ENCODE assay signal across 8 mouse cellular contexts in the genomic region with DNA sequence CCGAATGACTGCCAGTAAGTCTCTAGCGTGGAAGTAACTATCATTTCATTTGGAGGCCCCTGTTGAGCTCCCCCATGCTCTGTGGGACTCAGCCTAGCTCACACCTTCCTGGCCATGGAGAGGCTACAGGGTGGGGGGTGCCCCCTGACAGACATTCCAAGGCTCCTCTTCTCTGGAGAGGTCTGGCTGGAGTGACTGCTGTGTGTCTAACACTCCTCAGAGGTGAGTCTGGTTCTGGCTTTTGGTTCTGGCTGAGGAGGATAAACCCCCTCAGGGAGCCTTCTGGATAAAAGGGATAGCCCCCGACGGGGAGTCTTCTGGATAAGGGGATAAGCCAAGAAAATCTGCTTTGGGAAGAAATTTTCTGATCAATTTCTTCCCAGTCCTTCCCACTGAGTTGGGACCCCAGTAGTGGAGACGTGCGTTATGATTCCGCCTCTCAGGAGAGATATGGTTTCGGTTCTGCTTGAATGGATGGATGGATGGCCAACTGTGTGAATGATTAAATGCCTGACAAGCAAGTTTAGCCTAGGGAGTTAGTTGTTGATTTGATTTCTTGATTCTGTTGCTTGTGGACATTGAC. TPM values are rescaled to one million over a fixed set of nuclear protein-coding genes. Genes with fewer than 3 reads are reported as not detected.
DNase-seq lines count a peak whose midpoint lies in the region; ATAC-seq lines count a peak whose summit lies in the region.

No protein-coding gene starts in this region.

- H3K36me3 ChIP-seq in heart, embryonic 15.5 days: no peaks in the 10 kb centered on the region
- no peaks in the 10 kb centered on the region for H3K36me3 ChIP-seq in embryonic facial prominence, embryonic 10.5 days (replicated peaks)
- no peaks in the 10 kb centered on the region for H3K36me3 ChIP-seq in hindbrain, embryonic 16.5 days (ENCODE audit: control insufficient read depth, insufficient read depth, low read length)
- H3K36me3 ChIP-seq in midbrain, embryonic 12.5 days: no peaks in the 10 kb centered on the region

- WGBS in heart, embryonic 15.5 days: 25% methylated on average over 8 of the region's 8 CpGs
- WGBS in embryonic facial prominence, embryonic 10.5 days: 34% methylated on average over 8 of the region's 8 CpGs
- 26% methylated on average over 8 of the region's 8 CpGs for WGBS in hindbrain, embryonic 16.5 days
- 30% methylated on average over 8 of the region's 8 CpGs for WGBS in midbrain, embryonic 12.5 days

- ATAC-seq in heart, embryonic 15.5 days (replicated peaks; ENCODE audit: insufficient number of reproducible peaks, insufficient read depth, low FRiP score, low read depth): peak; percentile 14; the same call in 1 of the 2 replicates
- peak; percentile 54 for ATAC-seq in hindbrain, embryonic 16.5 days
- no peak for ATAC-seq in midbrain, embryonic 12.5 days (ENCODE audit: low FRiP score, low read depth)
- ATAC-seq in cerebellum, adult (ENCODE audit: insufficient number of reproducible peaks, low FRiP score, low TSS enrichment): no peak; the same call in 1 of the 2 replicates

- H3K9ac ChIP-seq in heart, embryonic 15.5 days: no peak overlapping the region
- no peak overlapping the region for H3K9ac ChIP-seq in hindbrain, embryonic 16.5 days (ENCODE audit: low read depth, low read length)
- H3K9ac ChIP-seq in midbrain, embryonic 12.5 days (replicated peaks): peak overlapping the region; percentile 72; the same call in 1 of the 2 replicates

- no peak for DNase-seq in heart, postnatal 14 days
- no peak for DNase-seq in embryonic facial prominence, embryonic 10.5 days (ENCODE audit: low spot score)
- DNase-seq in adrenal gland, postnatal 25 days: no peak
- no peak for DNase-seq in frontal cortex, postnatal 25 days (ENCODE audit: low spot score in 2 of 2)

- H3K4me1 ChIP-seq in heart, embryonic 15.5 days (replicated peaks): peaks cover 6% of the 10 kb centered on the region
- H3K4me1 ChIP-seq in embryonic facial prominence, embryonic 10.5 days: peaks cover 18% of the 10 kb centered on the region
- peaks cover 4% of the 10 kb centered on the region; the same call in 1 of the 2 replicates for H3K4me1 ChIP-seq in hindbrain, embryonic 16.5 days (ENCODE audit: control insufficient read depth, insufficient read depth, low read depth, low read length)
- peaks cover 6% of the 10 kb centered on the region for H3K4me1 ChIP-seq in midbrain, embryonic 12.5 days

- intact Hi-C loops in heart, postnatal 14 days (cut with DNase I): loop anchor here (5.0 kb wide), 3 partner anchors 34 to 384 kb away; no protein-coding TSS in a partner anchor

- no peaks in the 10 kb centered on the region for H3K27me3 ChIP-seq in heart, embryonic 15.5 days
- H3K27me3 ChIP-seq in embryonic facial prominence, embryonic 10.5 days (replicated peaks; ENCODE audit: low read depth, poor library complexity, severe bottlenecking): no peaks in the 10 kb centered on the region; the same call in 1 of the 2 replicates
- no peaks in the 10 kb centered on the region for H3K27me3 ChIP-seq in hindbrain, embryonic 16.5 days (replicated peaks; ENCODE audit: control insufficient read depth, insufficient read depth, low read length)
- H3K27me3 ChIP-seq in midbrain, embryonic 12.5 days: no peaks in the 10 kb centered on the region

- peak overlapping the region; percentile 69 for H3K4me3 ChIP-seq in heart, embryonic 15.5 days
- H3K4me3 ChIP-seq in embryonic facial prominence, embryonic 10.5 days: peak overlapping the region; percentile 60
- peak overlapping the region; percentile 55 for H3K4me3 ChIP-seq in hindbrain, embryonic 16.5 days (ENCODE audit: low read length)
- peak overlapping the region; percentile 50 for H3K4me3 ChIP-seq in midbrain, embryonic 12.5 days

- H3K27ac ChIP-seq in heart, embryonic 15.5 days: no peak overlapping the region
- H3K27ac ChIP-seq in embryonic facial prominence, embryonic 10.5 days (replicated peaks): peak overlapping the region; percentile 93
- no peak overlapping the region for H3K27ac ChIP-seq in hindbrain, embryonic 16.5 days (ENCODE audit: low read depth, low read length)
- H3K27ac ChIP-seq in midbrain, embryonic 12.5 days (replicated peaks): no peak overlapping the region

- H3K9me3 ChIP-seq in heart, embryonic 15.5 days (replicated peaks): no peaks in the 10 kb centered on the region
- H3K9me3 ChIP-seq in embryonic facial prominence, embryonic 10.5 days: no peaks in the 10 kb centered on the region
- H3K9me3 ChIP-seq in hindbrain, embryonic 16.5 days (ENCODE audit: control insufficient read depth, low read length): no peaks in the 10 kb centered on the region
- H3K9me3 ChIP-seq in midbrain, embryonic 12.5 days: no peaks in the 10 kb centered on the region

- peak overlapping the region; percentile 76 for H3K4me2 ChIP-seq in heart, embryonic 15.5 days
- no peak overlapping the region; the same call in 1 of the 2 replicates for H3K4me2 ChIP-seq in hindbrain, embryonic 16.5 days (ENCODE audit: low read length)
- H3K4me2 ChIP-seq in midbrain, embryonic 12.5 days (replicated peaks): peak overlapping the region; percentile 73

RNA-seq across cellular contexts. Expression of gene 1110038F14Rik, which starts 25.1 kb away (rescaled TPM):
- 39.4 and 42.5 TPM in 2 replicates for polyA plus RNA-seq in heart, embryonic 15.5 days (2015; fragmentation: Nextera tagmentation; extraction: Ambion mirVana)
- 10 to 100 TPM; 18.4 to 20.5 TPM for total RNA-seq in heart, postnatal 14 days (2021)
- 84.4 and 85.5 TPM in 2 replicates for polyA plus RNA-seq in embryonic facial prominence, embryonic 10.5 days (2016; fragmentation: Nextera tagmentation; extraction: Ambion mirVana)
- polyA plus RNA-seq in hindbrain, embryonic 16.5 days (2015; fragmentation: Nextera tagmentation; extraction: Ambion mirVana): 42.6 and 43.2 TPM in 2 replicates
- polyA plus RNA-seq in midbrain, embryonic 12.5 days (2016; fragmentation: Nextera tagmentation; extraction: Ambion mirVana): 62.1 and 72.9 TPM in 2 replicates
- total RNA-seq in adrenal gland, postnatal 25 days (2021): 44.6 and 45.8 TPM in 2 replicates

RNA-seq across cellular contexts. Expression of gene Zfp647, which starts 48.1 kb away (rescaled TPM):
- 6.0 and 6.9 TPM in 2 replicates for polyA plus RNA-seq in heart, embryonic 15.5 days (2015; fragmentation: Nextera tagmentation; extraction: Ambion mirVana)
- 1 to 10 TPM; 2.7 to 3.5 TPM for total RNA-seq in heart, postnatal 14 days (2021)
- polyA plus RNA-seq in embryonic facial prominence, embryonic 10.5 days (2016; fragmentation: Nextera tagmentation; extraction: Ambion mirVana): 33.4 and 38.7 TPM in 2 replicates
- 18.7 and 18.9 TPM in 2 replicates for polyA plus RNA-seq in hindbrain, embryonic 16.5 days (2015; fragmentation: Nextera tagmentation; extraction: Ambion mirVana)
- polyA plus RNA-seq in midbrain, embryonic 12.5 days (2016; fragmentation: Nextera tagmentation; extraction: Ambion mirVana): 26.5 and 27.5 TPM in 2 replicates
- total RNA-seq in adrenal gland, postnatal 25 days (2021): 6.6 and 8.0 TPM in 2 replicates

Comparison
In these comparisons a context has a peak if more than half of its experiments do, and no peak if none do; other contexts are left out.
1. ATAC-seq: peak in heart, embryonic 15.5 days (single experiment) and hindbrain, embryonic 16.5 days (single experiment); none in midbrain, embryonic 12.5 days (single experiment) and cerebellum, adult (single experiment).
2. Peak in every context shown above with its lines, with median percentiles within 50 percentile points of each other: H3K4me3 ChIP-seq.